In the genomic region with DNA sequence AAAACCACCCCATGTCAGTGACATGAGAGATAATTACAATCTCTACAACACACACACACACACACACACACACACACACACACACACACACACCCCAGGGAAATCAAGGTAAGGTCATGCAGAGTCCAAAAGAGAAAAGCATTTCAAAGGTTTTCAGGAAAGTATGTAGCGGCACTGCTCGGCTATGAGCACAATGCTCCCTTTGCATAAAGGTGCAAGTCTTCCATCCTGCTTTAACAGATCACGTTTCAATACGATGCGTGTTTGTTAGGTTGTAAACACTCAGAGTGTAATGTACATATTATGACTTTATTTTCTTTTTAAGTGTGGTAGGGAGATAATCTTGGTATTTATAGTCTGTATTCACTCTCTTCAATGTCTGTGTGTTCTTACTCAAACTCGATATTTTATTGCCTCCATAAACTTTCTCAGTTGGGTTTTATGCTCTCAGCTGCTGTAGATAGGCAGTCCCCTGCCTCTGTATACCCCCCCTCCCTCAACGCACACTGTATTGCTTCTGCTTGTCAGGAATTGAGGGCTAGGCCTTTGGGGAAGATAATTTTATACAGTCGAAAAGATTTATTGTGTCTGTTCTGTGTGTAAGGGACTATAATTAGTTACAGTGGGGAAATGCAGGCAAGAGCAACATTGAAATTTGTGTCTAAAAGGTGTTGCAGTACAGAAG, we compare ENCODE assay signal across 10 mouse cellular contexts.
"Had no signal": no experiment of that assay in that cellular context is flagged by ENCODE, and none has a peak within 500 bp of the region (broad histone marks: within the 10 kb centered on the region; RNA-seq: fewer than 3 reads in every experiment).

No protein-coding gene starts in this region.

- H3K27ac ChIP-seq: hindbrain, embryonic 15.5 days; limb, embryonic 12.5 days; liver, embryonic 14.5 days; midbrain, embryonic 13.5 days; stomach, postnatal 0 days had no signal

- H3K36me3 ChIP-seq: limb, embryonic 12.5 days had no signal

- H3K27me3 ChIP-seq: hindbrain, embryonic 15.5 days; midbrain, embryonic 13.5 days had no signal

- H3K9ac ChIP-seq: hindbrain, embryonic 15.5 days; limb, embryonic 12.5 days; liver, embryonic 14.5 days; midbrain, embryonic 13.5 days had no signal

- H3K4me3 ChIP-seq: hindbrain, embryonic 15.5 days; limb, embryonic 12.5 days; midbrain, embryonic 13.5 days had no signal

- H3K4me1 ChIP-seq: hindbrain, embryonic 15.5 days; midbrain, embryonic 13.5 days had no signal

- H3K9me3 ChIP-seq: hindbrain, embryonic 15.5 days; midbrain, embryonic 13.5 days had no signal

- H3K4me2 ChIP-seq: hindbrain, embryonic 15.5 days; limb, embryonic 12.5 days; midbrain, embryonic 13.5 days had no signal

- ATAC-seq: midbrain, embryonic 13.5 days had no signal

- DNase-seq: kidney, postnatal 14 days; layer of hippocampus, postnatal 36 days; lung, adult 18-20 months; lung, postnatal 36 days; thymus, postnatal 4 days had no signal
